Mouse (Mus musculus): ENCODE measurements at regions not wholly inside any gene's neighbourhood (a gene's known extent, or its start where the extent isn't known, plus 50 kb on each side); places are given as distances from the start of the nearest gene placed in this dataset.

DNA sequence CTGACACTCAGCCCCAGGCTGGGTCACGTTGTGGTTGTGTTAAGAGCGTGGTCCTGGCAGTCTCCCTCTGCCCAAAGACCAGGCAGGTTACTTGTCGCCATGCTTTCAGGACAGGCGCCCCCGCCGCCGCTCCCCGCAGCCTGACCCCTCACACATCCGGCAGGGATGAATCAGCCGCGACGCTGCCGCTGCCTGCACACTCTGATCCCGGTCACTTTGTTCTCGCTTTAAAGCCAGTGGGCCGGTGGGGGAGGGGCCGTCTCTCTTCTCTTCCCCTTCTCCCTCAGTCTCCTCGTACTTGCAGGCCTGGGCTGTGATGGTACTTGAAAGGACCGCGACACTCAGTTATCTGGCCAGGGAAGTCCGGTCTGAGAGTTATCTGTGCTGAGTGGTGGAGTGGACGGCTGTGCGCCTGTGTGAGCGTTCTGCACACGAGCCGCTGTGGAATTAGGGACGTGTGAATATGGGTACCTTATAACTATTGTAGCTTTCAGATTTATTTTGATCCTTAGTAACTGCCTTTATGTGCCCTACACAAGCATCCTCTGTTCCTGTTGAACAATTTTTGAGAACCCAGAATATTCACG is 65.6 kb upstream of the Nkd1 start:
- TF ChIP-seq HCFC1 (IDR thresholded peaks at IDR 0.05; ENCODE audit: borderline replicate concordance, insufficient read depth, low read length) (no peak), ZNF384 (IDR thresholded peaks at IDR 0.05; ENCODE audit: low read depth, low read length) (no peak), MAFK (IDR thresholded peaks at IDR 0.05; ENCODE audit: insufficient read depth, low read depth, low read length) (no peak), CHD2 (IDR thresholded peaks at IDR 0.05; ENCODE audit: low read depth, low read length) (no peak), ZC3H11A (IDR thresholded peaks at IDR 0.05; ENCODE audit: borderline replicate concordance, low read depth, low read length) (no peak)
- Histone ChIP-seq H3K27ac (ENCODE audit: insufficient read depth, low read depth, low read length, poor library complexity, severe bottlenecking) (no peak overlapping the region), H3K9me3 (ENCODE audit: control insufficient read depth, insufficient read depth, low read depth, low read length) (no peaks in the 10 kb centered on the region), H3K36me3 (ENCODE audit: control insufficient read depth, insufficient read depth, low read length, poor library complexity, severe bottlenecking) (no peaks in the 10 kb centered on the region), H3K4me1 (ENCODE audit: control insufficient read depth in 2 of 2, insufficient read depth in 2 of 2, low read length in 2 of 2, poor library complexity in 1 of 2) (peaks cover 0 to 7% of the 10 kb centered on the region in 2 experiments; a peak in 2 of 4 replicates), H3K4me3 (ENCODE audit: insufficient read depth in 1 of 2, low read depth in 1 of 2, low read length in 2 of 2, poor library complexity in 1 of 2, severe bottlenecking in 1 of 2) (peak overlapping the region; percentile 32 to 55; a peak in 3 of 4 replicates), H3K9ac (ENCODE audit: insufficient read depth, low read depth, low read length, poor library complexity, severe bottlenecking) (0 out of 2 replicates have a peak overlapping the region, but pooled peaks have one; percentile 18)
- no peak for DNase-seq (ENCODE audit: low read depth, low spot score)
- in situ Hi-C loops (cut with MboI; ENCODE audit: low sequenced_read_pairs in 2 of 2, unreplicated experiment in 2 of 2) = no loop called here

DNA sequence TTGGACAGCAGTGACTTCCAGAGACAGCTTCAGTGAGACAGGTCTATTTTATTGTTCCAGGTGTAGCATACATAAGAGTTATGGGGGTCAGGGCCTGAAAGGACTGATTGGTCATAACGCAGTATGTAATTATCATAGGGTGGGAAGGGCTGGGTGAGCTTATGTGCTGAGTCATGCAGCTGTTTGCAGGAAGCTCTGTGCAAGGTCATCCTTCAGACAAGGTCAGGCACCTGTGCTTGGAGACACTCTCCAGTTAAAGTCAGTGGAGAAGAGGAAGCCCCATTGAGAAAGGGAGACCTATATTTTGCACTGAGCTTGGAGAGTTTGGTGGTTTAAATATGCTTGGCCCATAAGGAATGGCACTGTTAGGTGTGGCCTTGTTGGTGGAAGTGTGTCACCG is 62.0 kb upstream of the Nkd1 start:
- H3K4me1 ChIP-seq (ENCODE audit: control insufficient read depth in 2 of 2, insufficient read depth in 2 of 2, low read length in 2 of 2, poor library complexity in 1 of 2) = peaks cover 0 to 4% of the 10 kb centered on the region in 2 experiments; a peak in 2 of 4 replicates
- in situ Hi-C loops (cut with MboI; ENCODE audit: low sequenced_read_pairs in 2 of 2, unreplicated experiment in 2 of 2) = no loop called here
- no peaks in the 10 kb centered on the region for H3K9me3 ChIP-seq (ENCODE audit: control insufficient read depth, insufficient read depth, low read depth, low read length)
- H3K36me3 ChIP-seq (ENCODE audit: control insufficient read depth, insufficient read depth, low read length, poor library complexity, severe bottlenecking) = no peaks in the 10 kb centered on the region
- H3K9ac ChIP-seq (ENCODE audit: insufficient read depth, low read depth, low read length, poor library complexity, severe bottlenecking) = no peak overlapping the region
- no peak overlapping the region for H3K27ac ChIP-seq (ENCODE audit: insufficient read depth, low read depth, low read length, poor library complexity, severe bottlenecking)
- no peak for DNase-seq (ENCODE audit: low read depth, low spot score)
- no peak overlapping the region for H3K4me3 ChIP-seq (ENCODE audit: insufficient read depth in 1 of 2, low read depth in 1 of 2, low read length in 2 of 2, poor library complexity in 1 of 2, severe bottlenecking in 1 of 2)
- TF ChIP-seq MAFK (IDR thresholded peaks at IDR 0.05; ENCODE audit: insufficient read depth, low read depth, low read length) (peak; percentile 64; the same call in 1 of the 2 replicates), ZNF384 (IDR thresholded peaks at IDR 0.05; ENCODE audit: low read depth, low read length) (no peak)

- no peak for TF ChIP-seq CHD2 (IDR thresholded peaks at IDR 0.05; ENCODE audit: low read depth, low read length)
- Histone ChIP-seq H3K9ac (ENCODE audit: insufficient read depth, low read depth, low read length, poor library complexity, severe bottlenecking) (no peak overlapping the region), H3K36me3 (ENCODE audit: control insufficient read depth, insufficient read depth, low read length, poor library complexity, severe bottlenecking) (no peaks in the 10 kb centered on the region), H3K9me3 (ENCODE audit: control insufficient read depth, insufficient read depth, low read depth, low read length) (no peaks in the 10 kb centered on the region), H3K4me3 (ENCODE audit: insufficient read depth in 1 of 2, low read depth in 1 of 2, low read length in 2 of 2, poor library complexity in 1 of 2, severe bottlenecking in 1 of 2) (no peak overlapping the region), H3K27ac (ENCODE audit: insufficient read depth, low read depth, low read length, poor library complexity, severe bottlenecking) (no peak overlapping the region), H3K4me1 (ENCODE audit: control insufficient read depth in 2 of 2, insufficient read depth in 2 of 2, low read length in 2 of 2, poor library complexity in 1 of 2) (no peaks in the 10 kb centered on the region; a peak in 1 of 4 replicates)
- in situ Hi-C loops (cut with MboI; ENCODE audit: low sequenced_read_pairs in 2 of 2, unreplicated experiment in 2 of 2) = no loop called here
- no peak for DNase-seq (ENCODE audit: low read depth, low spot score)
These were observed 53.4 kb upstream of the Nkd1 start for GRCm38 (mm10) chr8:88467756-88468155.

- no peak overlapping the region for H3K27ac ChIP-seq (ENCODE audit: insufficient read depth, low read depth, low read length, poor library complexity, severe bottlenecking)
- H3K4me1 ChIP-seq (ENCODE audit: control insufficient read depth in 2 of 2, insufficient read depth in 2 of 2, low read length in 2 of 2, poor library complexity in 1 of 2) = no peaks in the 10 kb centered on the region; a peak in 1 of 4 replicates
- TF ChIP-seq ZC3H11A (IDR thresholded peaks at IDR 0.05; ENCODE audit: borderline replicate concordance, low read depth, low read length) (no peak), ZNF384 (IDR thresholded peaks at IDR 0.05; ENCODE audit: low read depth, low read length) (no peak), HCFC1 (IDR thresholded peaks at IDR 0.05; ENCODE audit: borderline replicate concordance, insufficient read depth, low read length) (no peak), CHD2 (IDR thresholded peaks at IDR 0.05; ENCODE audit: low read depth, low read length) (no peak), MAFK (IDR thresholded peaks at IDR 0.05; ENCODE audit: insufficient read depth, low read depth, low read length) (no peak)
- H3K36me3 ChIP-seq (ENCODE audit: control insufficient read depth, insufficient read depth, low read length, poor library complexity, severe bottlenecking) = no peaks in the 10 kb centered on the region
- H3K4me3 ChIP-seq (ENCODE audit: insufficient read depth in 1 of 2, low read depth in 1 of 2, low read length in 2 of 2, poor library complexity in 1 of 2, severe bottlenecking in 1 of 2) = no peak overlapping the region
- in situ Hi-C loops (cut with MboI; ENCODE audit: low sequenced_read_pairs in 2 of 2, unreplicated experiment in 2 of 2) = no loop called here
- H3K9me3 ChIP-seq (ENCODE audit: control insufficient read depth, insufficient read depth, low read depth, low read length) = no peaks in the 10 kb centered on the region
- no peak overlapping the region for H3K9ac ChIP-seq (ENCODE audit: insufficient read depth, low read depth, low read length, poor library complexity, severe bottlenecking)
- DNase-seq (ENCODE audit: low read depth, low spot score) = no peak
These were observed 50.2 kb upstream of the Nkd1 start for GRCm38 (mm10) chr8:88470931-88471455.
